Mouse (Mus musculus) adrenal gland, adult 18-20 months (tissue): ENCODE results near the gene Epdr1. TPM values are rescaled to one million over a fixed set of nuclear protein-coding genes. Genes with fewer than 3 reads are reported as not detected.

Experiments used
- DNase-seq, 2 experiments: peaks; one replicate each; pipeline ENCODE4 v3.0.0; 2021 to 2022; ENCODE audit warnings: low spot score in 2 of 2
- long read RNA-seq, 2 experiments: library from polyadenylated mRNA; stranded (forward); transcript quantifications; one replicate each; pipeline ENCODE4 v2.0.0; 2021
- total RNA-seq, 2 experiments: library from RNA; stranded (reverse); gene quantifications; 1 replicate in 1 of 2; 2 replicates in 1 of 2; pipeline ENCODE4 v1.2.3; 2021

The Epdr1 gene
- 10 to 100 TPM; 14.9 to 21.3 TPM for total RNA-seq
- long read RNA-seq, experiment 1, transcript Epdr1-201 (3 exons, 2,363 nt) = major isoform, 37 of 39 reads
- long read RNA-seq, experiment 1, partial matches to known transcripts = 0 of 39 reads
- long read RNA-seq, experiment 1, other reads (novel, unspliced or antisense) = 2 of 39 reads
- long read RNA-seq, experiment 2, transcript Epdr1-201 (3 exons, 2,363 nt) = major isoform, 151 of 162 reads
- long read RNA-seq, experiment 2, partial matches to known transcripts = 1 of 162 reads
- long read RNA-seq, experiment 2, other reads (novel, unspliced or antisense) = 10 of 162 reads

DNA sequence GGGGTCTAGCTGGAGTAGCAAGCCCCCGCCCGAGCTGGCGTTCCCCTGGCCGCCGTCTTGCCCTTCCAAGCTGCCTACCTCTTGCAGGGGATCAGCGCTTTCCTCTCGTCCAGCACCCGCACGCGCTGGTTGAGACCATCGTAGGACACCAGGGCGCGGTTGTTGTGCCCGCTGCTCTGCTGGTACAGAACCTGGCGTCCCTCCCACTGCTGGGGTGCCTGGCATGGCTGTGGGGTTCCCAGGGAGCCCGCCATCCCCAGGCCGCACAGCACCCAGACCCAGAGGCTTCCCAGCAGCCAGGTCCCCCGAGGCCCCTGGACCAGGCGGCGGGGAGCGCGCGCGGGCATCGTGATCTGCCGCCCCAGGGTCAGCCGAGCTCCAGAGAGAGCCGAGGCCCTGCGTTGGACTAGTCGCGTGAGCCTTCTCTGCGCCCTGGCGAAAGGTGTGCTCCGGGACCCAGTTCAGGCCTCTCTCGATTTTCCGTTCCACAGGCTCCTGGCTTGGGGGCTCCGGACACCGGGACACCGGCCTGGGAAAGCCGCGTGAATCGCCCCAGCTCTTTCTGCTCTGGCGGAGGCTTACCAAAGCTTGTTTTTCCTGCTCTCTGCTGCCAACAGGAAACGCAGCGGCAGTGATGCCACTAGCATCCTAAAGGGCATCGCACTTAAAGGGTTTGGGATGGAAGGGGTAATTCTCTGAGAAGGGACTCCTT lies at the start of gene Epdr1:
Epdr1 (minus strand) TSS at position 712 of the 712 bp plus-strand sequence.
- DNase-seq = peak; percentile 35 to 64

DNA sequence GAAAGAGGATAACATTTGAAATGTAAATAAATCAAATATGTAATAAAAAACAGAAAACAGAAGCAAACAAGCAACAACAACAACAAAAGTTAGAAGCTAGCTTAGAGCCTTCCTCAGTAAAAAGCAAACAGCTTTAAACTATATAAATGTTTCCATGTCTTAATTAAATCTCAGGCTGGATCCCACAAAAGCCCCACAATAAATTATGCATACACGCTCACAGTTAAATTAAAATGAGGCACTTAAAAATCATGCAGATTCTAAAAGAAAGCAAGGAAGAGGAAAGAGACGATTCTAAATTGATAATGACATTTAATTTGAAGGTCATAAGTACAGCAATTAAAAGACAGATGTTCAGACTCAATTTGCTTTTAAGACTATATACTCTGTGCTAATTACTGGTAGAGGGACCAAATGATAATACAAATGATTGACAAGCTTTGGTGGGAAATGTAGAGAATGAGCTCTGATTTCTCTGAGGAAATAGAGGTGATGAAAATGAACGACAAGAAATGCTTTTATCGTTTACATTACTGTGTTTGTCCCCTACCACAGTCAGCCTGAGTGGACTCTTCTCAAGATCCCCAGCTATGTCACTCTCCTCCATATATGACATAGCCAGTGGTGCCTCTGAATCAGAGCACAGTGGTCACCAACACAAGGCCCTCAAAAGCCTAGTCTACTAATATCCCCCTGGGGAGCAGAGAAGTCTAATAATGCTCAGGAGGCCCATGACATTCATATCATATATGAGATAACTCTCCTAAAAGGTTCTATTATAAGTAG lies 48.8 kb upstream of the Epdr1 start:
- no peak for DNase-seq

DNA sequence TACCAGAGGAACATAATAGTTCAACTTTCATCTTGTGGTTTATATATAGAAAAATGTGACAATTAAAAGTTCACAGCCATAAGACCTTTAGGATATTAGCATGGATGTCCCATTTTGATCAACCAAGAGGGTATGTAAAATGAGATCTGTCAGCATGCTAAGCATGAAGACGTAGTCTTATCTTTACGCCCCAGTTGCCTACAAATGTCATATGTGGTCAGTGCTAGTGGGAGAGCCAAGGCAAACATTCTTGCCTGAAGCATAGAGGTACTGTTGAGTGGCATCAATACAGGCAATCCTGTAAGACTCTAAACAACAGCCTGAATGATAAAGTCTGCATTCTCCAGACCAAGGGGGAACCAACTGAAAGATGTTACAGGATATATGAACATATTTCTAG lies 32.7 kb upstream of the Epdr1 start:
- no peak for DNase-seq

DNA sequence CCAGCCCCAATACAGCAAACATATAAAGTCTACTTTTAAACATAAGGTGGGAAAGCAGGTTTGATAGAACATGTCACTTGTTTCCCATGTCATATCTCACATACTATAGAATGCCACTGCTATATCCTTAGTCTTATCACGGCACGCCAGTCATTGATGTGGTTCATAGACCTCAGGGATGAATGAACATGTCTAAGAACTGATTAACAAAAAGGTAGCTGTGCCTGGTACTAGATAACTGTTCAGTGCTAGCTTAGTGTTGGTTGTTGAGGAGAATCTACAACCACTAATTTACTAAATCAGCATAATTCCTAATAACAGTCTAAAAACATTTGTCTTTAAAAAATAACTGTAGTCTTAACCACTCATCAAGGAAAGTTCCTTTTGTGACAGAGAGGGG lies 30.1 kb upstream of the Epdr1 start:
- DNase-seq = no peak

DNA sequence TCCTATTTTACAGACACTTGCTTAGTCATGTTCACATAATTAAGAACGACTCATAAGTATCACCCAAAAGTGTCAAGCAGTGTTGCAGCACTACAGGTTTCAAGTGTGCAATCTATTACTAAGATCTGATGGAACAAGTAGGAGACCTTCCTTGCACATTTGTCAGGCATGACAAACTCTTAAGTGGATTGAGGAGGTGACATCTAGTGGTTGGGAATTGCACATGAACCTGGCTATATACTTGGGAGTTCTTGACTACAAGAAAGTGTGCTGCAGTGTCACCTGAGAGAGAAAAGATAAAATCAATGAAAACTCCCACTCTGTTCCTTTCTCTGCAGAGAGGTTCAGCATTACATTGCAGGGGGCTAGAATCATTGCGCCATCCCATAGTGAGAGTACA lies 24.5 kb upstream of the Epdr1 start:
- no peak for DNase-seq

DNA sequence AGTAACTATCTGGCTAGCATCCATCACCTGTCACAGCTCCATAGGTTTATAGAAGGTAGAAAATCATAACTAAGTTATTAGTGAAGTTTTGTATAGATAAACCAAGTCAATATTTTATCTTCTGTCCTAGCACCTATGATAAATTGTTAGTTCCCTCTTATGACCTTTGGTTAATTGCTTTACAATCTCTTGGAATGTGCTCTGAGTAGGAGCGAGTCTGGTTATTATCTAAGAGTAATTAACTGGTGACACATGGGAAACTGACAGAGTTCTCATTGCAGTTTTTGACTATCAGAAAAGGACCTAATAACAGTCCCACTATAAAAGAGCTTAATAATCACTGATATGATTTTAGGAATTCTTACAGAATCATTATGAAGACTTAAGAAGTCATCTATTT lies 23.8 kb upstream of the Epdr1 start:
- no peak for DNase-seq

DNA sequence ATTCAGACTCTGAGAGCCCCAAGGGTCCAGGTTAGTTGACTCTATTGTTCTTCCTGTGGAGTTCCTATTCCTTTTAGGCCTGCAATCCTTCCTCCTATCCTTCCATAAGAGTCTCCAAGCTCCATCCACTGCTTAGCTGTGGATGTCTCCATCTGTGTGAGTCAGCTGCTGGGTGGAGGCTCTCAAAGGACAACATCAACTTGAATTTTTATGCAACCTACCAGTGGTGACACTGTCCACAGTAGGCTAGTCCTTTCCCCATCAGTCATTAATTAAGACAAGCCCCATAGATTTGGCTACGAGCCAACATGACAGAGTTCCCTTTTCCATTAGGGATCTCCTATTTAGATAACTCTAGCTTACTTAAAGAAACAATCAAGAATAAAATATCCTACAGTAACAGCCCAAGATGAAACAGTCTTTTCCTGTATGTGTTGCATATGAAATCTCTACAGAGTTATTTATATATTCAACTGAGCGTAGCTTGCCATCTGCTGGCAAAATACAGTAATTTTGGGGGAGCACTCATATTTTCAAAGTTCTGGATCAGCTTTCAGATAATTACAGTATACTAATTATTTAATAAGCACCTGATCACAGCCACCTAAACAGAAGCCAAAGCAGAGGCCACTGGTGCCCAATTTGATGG lies 20.6 kb upstream of the Epdr1 start:
- no peak for DNase-seq

DNA sequence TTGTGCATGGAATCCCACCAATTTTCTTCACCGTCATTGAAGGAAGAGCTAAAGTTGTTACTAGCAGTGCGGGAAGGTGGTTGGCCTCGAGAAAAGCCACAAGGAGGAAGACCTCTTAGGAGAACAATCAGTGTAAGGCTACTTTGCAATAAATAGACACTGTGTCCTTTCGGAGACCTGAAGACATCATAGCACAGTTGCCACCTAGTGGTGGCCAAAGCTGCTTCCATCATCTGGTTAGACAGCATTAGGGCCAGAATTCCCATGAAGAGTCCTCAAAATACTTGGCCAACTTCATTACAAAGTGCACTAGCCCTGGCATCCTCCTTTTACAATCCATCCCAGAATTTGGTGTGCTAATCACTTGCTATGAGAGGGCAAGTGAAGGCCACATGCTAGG lies 16.4 kb upstream of the Epdr1 start:
- DNase-seq = no peak

DNA sequence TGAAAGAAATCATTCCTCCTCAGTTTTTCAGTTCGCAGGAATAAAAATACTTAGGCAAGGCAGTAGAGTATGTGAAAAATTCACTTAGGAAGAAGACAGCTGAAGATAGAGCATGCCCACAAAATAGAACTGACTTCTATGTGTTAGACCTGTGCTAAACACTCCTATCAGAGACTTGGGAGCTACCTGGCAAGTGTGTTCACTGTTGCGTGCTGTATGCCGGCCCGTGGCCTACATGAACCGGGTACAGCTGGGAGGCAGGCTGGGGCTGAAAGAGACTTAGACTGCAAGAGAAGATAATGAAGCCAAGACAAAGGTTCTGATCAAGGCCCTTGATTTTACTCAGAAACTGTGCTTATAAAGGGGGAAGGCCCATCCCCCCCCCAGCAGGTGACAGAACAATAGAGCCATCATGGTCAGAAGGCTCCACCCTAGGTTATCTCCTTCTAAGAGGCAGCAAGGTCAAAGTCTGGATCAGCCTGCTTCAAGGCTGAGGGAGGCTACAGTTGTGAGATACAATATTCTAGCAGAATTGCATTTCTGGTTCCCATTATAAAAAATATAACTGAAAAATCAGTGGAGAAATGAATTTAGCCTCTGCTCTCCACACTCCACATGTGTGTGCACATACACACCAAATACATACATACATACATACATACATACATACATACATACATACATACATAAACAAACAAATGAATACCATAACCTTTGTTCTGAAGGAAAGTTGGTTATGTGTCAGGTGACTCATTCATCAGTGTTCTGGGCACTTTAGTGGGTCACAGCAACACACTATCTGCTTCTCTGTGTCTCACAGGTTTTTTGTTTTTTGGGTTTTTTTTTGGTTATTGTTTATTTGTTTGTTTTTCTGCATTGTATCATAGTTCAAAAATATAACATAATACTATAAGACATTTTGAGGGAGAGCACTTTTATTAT lies 11.3 kb upstream of the Epdr1 start:
- DNase-seq = no peak

DNA sequence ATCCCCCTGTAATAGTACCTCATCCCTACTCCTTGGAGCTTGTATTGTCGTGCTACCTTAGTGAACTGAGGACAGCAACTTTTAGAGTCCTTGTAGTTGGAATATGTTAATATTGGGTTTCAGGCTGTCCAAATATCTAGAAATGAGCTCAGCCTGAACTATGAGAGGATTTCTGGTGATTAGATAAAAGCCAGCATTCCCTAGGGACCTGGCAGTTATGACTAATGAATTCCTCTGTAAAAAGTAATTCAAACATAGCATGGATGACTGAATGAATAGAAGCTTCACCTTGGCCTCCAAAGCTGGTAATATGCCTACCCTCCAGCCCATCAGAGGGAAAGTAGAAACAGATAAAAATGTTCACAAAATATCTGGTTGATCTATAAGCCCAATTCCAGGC lies 6.7 kb upstream of the Epdr1 start:
- no peak for DNase-seq

DNA sequence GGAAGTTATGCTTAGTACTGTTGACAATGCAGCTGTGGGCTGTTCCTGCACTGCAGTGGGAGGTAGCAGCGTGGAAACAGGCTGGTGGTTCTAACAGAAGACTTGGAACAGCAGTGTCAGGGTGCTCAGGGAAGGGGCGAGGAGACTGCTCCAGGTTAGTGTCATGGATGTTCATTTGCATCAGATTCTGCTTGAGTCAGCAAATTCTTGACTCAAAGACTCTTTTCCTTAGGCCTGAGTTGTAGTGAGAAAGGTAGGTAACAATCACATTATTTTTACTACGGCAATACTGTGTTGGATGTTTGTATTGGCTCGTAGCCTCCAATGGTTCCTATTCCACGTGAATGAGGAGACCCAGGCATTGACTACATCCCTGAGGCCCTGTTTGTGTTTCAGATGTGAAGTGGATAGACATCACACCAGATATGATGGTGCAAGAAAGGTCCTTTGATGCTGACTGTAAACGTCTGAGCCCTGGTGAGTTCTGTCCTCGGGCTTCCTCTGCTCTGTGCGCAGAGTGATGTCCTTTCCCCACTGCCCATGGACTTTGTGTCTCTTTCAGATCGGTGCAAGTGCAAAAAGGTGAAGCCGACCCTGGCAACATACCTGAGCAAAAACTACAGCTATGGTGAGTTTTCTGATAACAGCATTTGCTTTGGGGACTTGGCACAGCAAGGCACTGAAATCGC lies 5.0 kb upstream of the Epdr1 start:
- no peak for DNase-seq

DNA sequence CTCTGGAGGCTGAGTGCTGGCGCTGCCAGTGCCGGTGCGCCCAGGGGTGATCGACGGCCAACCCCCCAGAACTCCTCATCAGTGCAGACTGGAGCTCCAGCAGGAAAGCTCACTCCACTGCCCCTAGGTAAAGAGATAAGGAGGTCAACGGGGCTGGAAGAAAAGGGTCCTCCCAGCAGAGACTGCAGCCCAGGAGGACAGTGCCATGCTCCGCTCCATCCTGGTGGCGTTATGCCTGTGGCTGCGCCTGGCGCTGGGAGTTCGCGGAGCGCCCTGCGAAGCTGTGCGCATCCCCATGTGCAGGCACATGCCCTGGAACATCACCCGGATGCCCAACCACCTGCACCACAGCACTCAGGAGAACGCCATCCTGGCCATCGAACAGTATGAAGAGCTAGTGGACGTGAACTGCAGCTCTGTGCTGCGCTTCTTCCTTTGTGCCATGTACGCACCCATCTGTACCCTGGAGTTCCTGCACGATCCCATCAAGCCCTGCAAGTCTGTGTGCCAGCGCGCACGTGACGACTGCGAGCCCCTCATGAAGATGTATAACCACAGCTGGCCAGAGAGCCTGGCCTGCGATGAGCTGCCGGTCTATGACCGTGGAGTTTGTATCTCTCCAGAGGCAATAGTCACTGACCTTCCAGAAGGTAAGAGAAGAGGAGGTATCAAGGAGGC lies 3.6 kb upstream of the Epdr1 start:
- peak in 1 of 2 experiments; percentile 15 for DNase-seq

DNA sequence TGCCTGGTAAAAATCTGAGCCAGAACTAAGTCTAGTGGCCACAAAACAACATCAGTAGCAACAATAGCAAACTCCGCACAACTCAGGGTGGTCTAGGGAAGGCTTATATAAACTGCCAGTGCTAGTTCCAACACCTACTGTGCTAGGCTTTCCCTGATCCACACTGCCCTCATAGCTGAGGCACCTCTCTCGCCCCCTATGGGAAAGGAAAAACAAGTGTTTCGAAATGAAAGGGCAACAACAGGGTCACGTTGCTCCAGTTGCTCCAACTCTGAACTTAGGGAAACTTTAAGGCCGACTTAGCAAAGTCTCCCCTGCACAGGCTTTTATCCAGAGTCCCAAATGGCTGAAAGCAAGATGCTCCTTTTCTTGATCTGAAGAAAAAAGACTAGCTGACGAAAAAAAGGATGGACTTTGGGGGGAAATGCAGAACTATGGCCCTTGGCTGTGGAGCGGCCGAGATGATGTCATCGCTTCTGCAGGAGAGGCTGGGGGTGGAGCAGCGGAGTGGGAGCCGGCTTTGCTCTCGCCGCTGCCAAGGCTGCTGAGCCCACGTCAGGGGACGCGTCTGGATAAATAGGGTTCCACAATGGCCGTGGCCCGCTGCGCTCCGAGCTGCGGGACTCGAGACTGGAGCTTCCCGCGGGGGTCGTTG lies 3.0 kb upstream of the Epdr1 start, which contains the start of gene Sfrp4:
Sfrp4 (plus strand) TSS at position 532 of the 655 bp plus-strand sequence.
- peak; percentile 35 to 43 for DNase-seq

DNA sequence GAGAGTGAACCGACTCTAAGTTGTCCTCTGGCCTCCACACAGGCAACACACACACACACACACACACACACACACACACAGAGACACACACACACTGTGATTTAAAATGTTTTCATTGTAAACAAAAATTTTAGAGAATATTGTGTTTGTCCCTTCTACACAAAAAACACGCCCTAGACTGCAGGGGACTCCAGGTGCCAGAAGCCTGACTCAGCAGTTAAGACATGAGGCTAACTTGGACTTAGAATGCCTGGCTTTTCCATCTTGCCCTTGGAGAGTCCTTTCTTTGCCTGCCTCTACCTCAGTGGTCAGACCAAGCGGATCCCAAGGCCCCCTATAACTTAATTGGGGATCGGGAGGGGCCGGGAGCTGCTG lies 899 bp downstream of the Epdr1 start:
- no peak for DNase-seq

DNA sequence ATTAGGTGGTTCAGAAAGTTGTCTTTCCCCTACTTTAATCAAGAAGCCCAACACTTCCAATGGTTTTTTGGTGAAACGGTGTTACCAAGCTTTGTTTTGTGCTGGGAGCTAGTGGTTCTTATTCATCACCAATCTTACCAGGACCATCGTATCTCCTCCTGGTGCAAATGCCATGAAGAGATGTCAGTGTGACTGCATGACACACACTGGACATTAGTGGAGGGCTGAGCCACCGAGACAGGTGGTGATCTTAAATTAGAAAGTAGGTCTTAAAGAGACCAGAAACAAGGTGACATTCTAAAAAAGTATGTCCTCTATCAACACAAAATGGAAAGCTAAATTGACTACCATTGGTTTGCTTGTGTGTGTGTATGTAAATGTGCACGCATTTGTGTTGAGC lies 1.6 kb downstream of the Epdr1 start:
- DNase-seq = no peak

DNA sequence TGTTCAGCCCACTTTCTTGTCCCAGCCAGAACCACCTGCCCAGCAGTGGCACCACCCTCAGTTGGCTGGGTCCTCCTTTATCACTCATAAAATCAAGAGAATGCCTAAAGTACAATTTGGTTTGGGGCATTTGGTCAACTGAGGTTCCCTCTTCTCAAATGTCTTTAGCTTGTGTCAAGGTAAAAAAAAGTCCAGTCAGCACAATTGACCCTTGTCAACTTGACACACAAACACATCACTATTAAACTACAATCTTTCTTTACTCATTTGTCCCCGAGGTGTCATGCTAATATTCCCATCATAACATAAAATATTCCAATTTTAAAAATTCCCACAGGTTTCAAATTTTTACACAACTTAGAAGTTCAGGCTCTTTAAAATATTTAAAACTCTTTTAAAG lies 5.4 kb downstream of the Epdr1 start:
- DNase-seq = no peak

DNA sequence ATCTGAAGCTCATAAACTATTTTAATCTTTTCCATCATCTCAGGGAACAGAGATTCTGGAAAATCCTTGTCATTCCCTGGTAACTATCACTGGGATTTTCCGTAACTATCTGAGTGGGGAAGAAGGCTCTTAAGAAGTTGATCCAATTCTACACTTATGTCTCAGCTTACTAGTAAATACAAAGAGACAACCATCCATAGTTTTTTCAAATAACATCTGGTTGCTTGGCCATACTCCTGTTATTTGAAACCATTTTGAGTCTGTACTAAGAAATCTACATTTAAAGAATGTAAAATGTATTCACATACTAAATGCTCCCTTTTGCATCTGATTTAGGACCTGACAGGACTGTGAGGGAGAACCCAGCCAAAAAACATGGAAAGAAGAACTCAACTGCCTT lies 6.3 kb downstream of the Epdr1 start:
- no peak for DNase-seq

DNA sequence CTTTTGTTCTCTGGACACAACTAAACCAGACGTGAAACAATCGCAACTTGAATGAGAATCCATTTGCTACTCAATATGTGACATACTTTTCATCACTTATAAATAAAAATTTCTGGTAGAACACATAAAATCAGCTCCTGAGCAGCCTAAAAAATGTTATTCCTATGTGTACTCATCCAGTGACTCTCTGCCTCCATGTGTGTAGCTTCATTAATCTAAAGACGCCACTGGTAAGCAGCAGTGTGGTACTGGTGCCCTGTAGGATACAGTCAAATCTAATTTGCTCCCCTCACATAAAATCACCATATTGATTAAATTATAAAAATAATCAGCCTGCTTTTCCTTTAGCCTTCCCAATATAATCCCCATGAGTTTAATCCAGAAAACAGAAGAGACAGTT lies 6.8 kb downstream of the Epdr1 start:
- no peak for DNase-seq

DNA sequence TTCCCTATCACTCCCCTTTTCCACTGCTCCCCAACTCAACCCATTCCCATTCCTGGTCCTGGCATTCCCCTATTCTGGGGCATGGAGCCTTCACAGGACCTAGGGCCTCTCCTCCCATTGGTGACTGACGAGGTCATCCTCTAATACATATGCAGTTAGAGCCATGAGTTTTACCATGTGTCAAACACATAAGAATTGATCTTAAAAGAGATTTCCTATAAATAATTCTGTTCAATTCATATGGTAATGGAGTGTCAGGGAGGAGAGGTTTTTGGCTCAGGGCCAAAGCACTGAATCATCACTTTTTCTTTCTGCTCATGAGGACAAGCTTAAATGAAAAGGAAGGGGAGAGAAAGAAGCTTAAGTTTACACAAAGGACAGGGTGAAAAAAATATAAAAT lies 7.4 kb downstream of the Epdr1 start:
- no peak for DNase-seq
